Mouse (Mus musculus) hindbrain, embryonic 15.5 days (tissue): ENCODE data around the gene Appl1. TPM values are rescaled to one million over a fixed set of nuclear protein-coding genes. Genes with fewer than 3 reads are reported as not detected.
A peak's percentile ranks its signal among the peaks of the same experiment; 100 is the strongest.

Experiments used
- ATAC-seq: fragments of 200-750 bp; cut with Nextera tagmentation; 2 replicates; pipeline ENCODE4 v1.8.0; 2017; ENCODE audit warnings: low read depth, moderate number of reproducible peaks, moderate TSS enrichment; ENCODE audit not compliant: low FRiP score
- H3K27ac ChIP-seq: fragments of 300-500 bp; sonication (generic); replicated peaks from 2 replicates; pipeline ENCODE4 v1.5.1; 2015; ENCODE audit warnings: mild to moderate bottlenecking, inconsistent platforms
- H3K27me3 ChIP-seq: fragments of 300-500 bp; sonication (generic); 2 replicates; pipeline ENCODE4 v1.6.1; 2015; ENCODE audit warnings: control low read depth, inconsistent platforms
- H3K36me3 ChIP-seq: fragments of 300-500 bp; sonication (generic); 2 replicates; pipeline ENCODE4 v1.6.1; 2015; ENCODE audit warnings: control low read depth, inconsistent platforms
- H3K4me1 ChIP-seq: fragments of 300-500 bp; sonication (generic); replicated peaks from 2 replicates; pipeline ENCODE4 v1.6.1; 2015; ENCODE audit warnings: control low read depth, inconsistent platforms
- H3K4me2 ChIP-seq: fragments of 300-500 bp; sonication (generic); 2 replicates; pipeline ENCODE4 v1.6.1; 2015; ENCODE audit warnings: moderate library complexity, mild to moderate bottlenecking, inconsistent platforms
- H3K4me3 ChIP-seq: fragments of 300-500 bp; sonication (generic); 2 replicates; pipeline ENCODE4 v1.5.1; 2015; ENCODE audit warnings: mild to moderate bottlenecking, inconsistent platforms
- H3K9ac ChIP-seq: fragments of 300-500 bp; sonication (generic); 2 replicates; pipeline ENCODE4 v1.6.1; 2015; ENCODE audit warnings: inconsistent platforms
- H3K9me3 ChIP-seq: fragments of 300-500 bp; sonication (generic); 2 replicates; pipeline ENCODE4 v1.6.1; 2016; ENCODE audit warnings: control low read depth, inconsistent platforms
- WGBS: fragments of 180-500 bp; shearing (Covaris S2); methylation state at CpG from one replicate; pipeline ENCODE4 v1.1.7; 2015; 5-methylcytosine and 5-hydroxymethylcytosine counted together
- polyA plus RNA-seq: library from polyadenylated mRNA; unstranded; fragments of >200 nt; fragmentation: Nextera tagmentation; extraction: Ambion mirVana; gene quantifications from 2 replicates; pipeline ENCODE4 v1.2.1, GENCODE M21; 2015

The Appl1 gene
- polyA plus RNA-seq = 51.5 and 58.6 TPM in 2 replicates

DNA sequence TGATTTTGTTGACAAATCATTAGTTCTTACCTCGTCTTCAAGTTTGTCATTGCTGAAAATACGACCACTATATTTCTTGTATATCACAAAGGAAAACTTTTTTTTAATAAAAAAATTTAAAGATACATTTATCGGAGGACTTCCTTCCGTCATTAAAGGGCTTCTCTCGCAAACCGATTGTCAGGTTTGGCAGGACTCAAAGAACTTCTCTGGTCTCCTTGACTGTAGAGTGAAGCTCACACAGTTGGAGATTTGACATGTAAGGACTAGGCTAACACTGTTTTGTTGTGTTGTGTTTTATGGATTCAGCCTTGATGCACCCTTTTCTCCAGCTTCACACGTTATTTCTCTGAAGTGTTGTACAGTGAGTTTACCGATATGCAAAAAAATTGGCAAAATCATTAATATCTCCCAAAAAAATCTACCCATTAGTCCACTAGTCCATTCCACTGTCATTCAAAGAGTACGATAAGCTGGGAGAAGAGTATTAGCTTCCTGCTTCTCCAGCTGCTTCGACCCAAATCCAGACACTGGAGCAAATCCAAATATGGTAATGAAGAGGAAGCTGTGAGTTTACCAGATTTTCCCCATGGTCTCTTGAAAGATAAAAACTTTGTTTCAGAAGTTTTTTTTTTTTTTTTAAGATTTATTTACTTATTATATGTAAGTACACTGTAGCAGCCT is at the start of gene Appl1:
TSS of gene Appl1 (minus strand) at position 127 of the 684 bp plus-strand sequence.
- H3K27ac ChIP-seq = peak within 1 kb of the TSS; percentile 95
- H3K9ac ChIP-seq = peak within 1 kb of the TSS; percentile 96
- no peaks in the 10 kb centered on the region for H3K36me3 ChIP-seq
- no peaks in the 10 kb centered on the region for H3K9me3 ChIP-seq
- 42% methylated on average over 10 of the region's 10 CpGs for WGBS
- H3K4me3 ChIP-seq = peak within 1 kb of the TSS; percentile 90
- ATAC-seq = no peak
- H3K4me1 ChIP-seq = peaks cover 26% of the 10 kb centered on the region
- H3K27me3 ChIP-seq = no peaks in the 10 kb centered on the region
- H3K4me2 ChIP-seq = peak within 1 kb of the TSS; percentile 73

DNA sequence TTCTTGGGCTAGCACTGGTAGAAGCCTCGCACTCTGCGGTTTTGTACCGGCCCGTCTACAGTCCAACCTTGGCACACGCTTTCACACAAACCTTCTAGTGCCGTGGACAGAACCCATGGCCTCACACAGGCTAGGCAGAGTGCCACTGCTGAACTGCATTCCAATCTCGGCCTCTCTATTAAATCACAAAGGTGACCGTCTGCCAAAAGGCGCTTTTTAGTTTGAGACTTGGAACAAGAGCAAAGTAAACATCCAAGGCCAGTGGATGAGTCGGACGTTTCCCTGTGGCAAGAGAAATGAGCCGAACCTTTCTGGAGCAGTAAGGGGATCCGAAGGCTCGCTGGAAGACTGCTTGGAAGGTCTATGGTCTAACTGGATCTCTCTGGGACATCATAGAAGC is 48.8 kb upstream of the Appl1 start:
- no peaks in the 10 kb centered on the region for H3K27me3 ChIP-seq
- no peaks in the 10 kb centered on the region for H3K4me1 ChIP-seq

DNA sequence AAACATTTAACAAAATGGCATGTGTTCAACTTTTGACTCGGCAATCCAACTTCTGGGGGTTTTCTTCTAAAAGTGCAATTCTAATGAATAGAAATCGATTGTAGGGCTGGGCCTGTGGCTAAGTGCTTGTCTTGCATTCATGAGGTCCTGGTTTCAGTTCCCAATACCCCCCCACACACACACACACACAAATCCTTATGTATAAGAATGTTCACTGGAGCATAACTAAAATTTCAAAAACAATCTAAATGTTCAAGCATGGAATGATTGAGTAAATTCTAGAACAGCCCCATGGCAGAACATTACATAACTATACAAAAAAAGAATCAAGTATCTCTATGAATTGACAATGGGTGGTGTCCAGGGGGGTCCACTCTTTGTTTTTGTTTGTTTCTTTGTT is 46.9 kb upstream of the Appl1 start:
- no peak overlapping the region for H3K4me3 ChIP-seq
- no peak for ATAC-seq
- WGBS = 94% methylated on average over 2 of the region's 2 CpGs

More for the DNA sequence above, 48.8 kb upstream of the Appl1 start:
- Histone ChIP-seq H3K9me3 (no peaks in the 10 kb centered on the region), H3K27ac (no peak overlapping the region), H3K4me3 (no peak overlapping the region), H3K36me3 (no peaks in the 10 kb centered on the region), H3K9ac (no peak overlapping the region), H3K4me2 (no peak overlapping the region)
- no peak for ATAC-seq
- WGBS = 88% methylated on average over 14 of the region's 14 CpGs

DNA sequence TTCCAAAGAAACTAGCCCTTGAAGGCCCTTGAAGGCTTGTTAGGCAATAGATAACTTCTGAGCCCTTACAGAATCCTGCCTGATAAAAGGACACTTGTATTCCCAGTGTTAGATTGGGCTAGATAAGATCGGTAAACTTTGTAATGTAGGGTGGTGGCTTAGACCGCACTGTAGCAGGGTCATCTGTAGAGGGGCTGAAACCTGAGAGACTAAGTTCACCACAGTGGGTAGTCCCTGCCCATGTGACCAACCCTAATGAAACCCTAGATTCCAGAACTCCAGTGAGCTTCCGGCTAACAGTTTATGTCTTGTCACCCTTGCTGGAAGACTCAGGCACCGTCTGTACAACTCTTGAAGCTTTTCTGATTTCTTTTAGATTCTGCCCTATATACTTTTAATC is 42.6 kb upstream of the Appl1 start:
- H3K36me3 ChIP-seq = no peaks in the 10 kb centered on the region
- H3K9me3 ChIP-seq = no peaks in the 10 kb centered on the region
- no peaks in the 10 kb centered on the region for H3K27me3 ChIP-seq
- no peak overlapping the region for H3K4me2 ChIP-seq
- WGBS = 83% methylated on average over 4 of the region's 4 CpGs
- H3K9ac ChIP-seq = no peak overlapping the region
- ATAC-seq = no peak
- H3K4me1 ChIP-seq = no peaks in the 10 kb centered on the region
- no peak overlapping the region for H3K4me3 ChIP-seq
- no peak overlapping the region for H3K27ac ChIP-seq

More for the DNA sequence above, 46.9 kb upstream of the Appl1 start:
- Histone ChIP-seq H3K4me1 (no peaks in the 10 kb centered on the region), H3K27me3 (no peaks in the 10 kb centered on the region), H3K36me3 (no peaks in the 10 kb centered on the region), H3K9me3 (no peaks in the 10 kb centered on the region), H3K9ac (no peak overlapping the region), H3K4me2 (no peak overlapping the region), H3K27ac (no peak overlapping the region)

DNA sequence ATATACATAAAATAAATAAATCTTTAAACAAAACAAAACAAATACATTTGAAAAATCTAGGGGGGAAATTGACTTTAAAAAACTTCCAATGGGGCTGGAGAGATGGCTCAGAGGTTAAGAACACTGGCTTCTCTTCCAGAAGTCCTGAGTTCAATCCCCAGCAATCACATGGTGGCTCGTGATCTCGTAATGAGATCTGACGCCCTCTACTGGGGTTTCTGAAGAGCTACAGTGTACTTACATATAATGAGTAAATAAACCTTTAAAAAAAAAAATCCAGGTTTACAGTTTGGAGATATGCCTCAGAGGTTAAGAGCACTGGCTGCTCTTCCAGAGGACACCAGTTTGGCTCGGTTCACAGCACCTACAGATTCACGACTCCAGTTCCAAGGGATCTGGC is 40.5 kb upstream of the Appl1 start:
- ATAC-seq = no peak
- Histone ChIP-seq H3K9me3 (no peaks in the 10 kb centered on the region), H3K9ac (no peak overlapping the region), H3K4me2 (no peak overlapping the region), H3K4me1 (no peaks in the 10 kb centered on the region), H3K27me3 (no peaks in the 10 kb centered on the region), H3K4me3 (no peak overlapping the region), H3K36me3 (no peaks in the 10 kb centered on the region), H3K27ac (no peak overlapping the region)
- WGBS = 83% methylated on average over 5 of the region's 5 CpGs

DNA sequence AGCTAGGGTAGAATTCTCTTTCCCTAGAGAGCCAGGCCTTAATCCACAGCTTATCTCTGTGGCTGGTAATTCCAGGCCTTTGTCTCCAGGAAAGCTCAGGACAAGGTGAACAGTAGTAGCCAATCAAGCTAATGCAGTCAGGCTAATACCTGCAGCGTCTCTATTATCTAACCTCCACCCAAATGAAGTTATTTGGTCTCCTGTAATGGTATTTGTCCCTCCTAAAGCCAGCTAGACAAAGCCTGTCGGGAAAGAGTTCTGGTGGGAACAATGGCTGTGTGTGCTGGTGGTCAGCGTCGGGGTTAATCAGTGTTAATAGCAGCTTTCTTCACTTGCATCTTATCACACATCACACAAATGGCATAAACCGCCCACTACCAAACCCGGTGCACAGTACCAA is 34.9 kb upstream of the Appl1 start:
- Histone ChIP-seq H3K27ac (no peak overlapping the region), H3K4me1 (no peaks in the 10 kb centered on the region), H3K36me3 (no peaks in the 10 kb centered on the region), H3K9ac (no peak overlapping the region), H3K27me3 (0 out of 2 replicates have a peak, but pooled peaks cover 4% of the 10 kb centered on the region), H3K4me2 (no peak overlapping the region), H3K4me3 (no peak overlapping the region), H3K9me3 (no peaks in the 10 kb centered on the region)
- no peak for ATAC-seq
- WGBS = 28% methylated on average over 6 of the region's 6 CpGs

DNA sequence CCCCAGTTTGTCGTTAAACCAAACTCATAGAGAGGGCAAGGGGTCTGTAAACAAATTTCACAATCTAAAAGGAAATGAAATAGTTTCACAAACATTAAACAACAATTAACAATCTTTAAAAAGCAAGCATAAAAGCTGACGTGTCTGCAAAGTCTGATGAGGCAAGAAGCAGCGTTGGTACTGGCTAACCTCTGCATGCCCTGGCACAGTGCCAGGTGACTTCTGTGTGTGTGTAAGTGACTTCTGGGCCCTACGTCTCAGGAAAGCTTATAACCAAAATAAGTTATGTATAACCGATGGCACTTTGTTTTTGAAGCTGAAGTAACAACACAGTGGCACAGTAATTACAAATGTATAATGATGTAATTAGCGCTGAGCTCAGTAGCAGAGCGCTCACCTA is 33.9 kb upstream of the Appl1 start:
- no peak overlapping the region for H3K4me3 ChIP-seq
- H3K27ac ChIP-seq = no peak overlapping the region
- WGBS = 72% methylated on average over 7 of the region's 7 CpGs
- H3K4me1 ChIP-seq = 0 out of 2 replicates have a peak, but pooled peaks cover 4% of the 10 kb centered on the region
- ATAC-seq = no peak
- no peaks in the 10 kb centered on the region for H3K9me3 ChIP-seq
- 0 out of 2 replicates have a peak, but pooled peaks cover 7% of the 10 kb centered on the region for H3K27me3 ChIP-seq
- H3K36me3 ChIP-seq = no peaks in the 10 kb centered on the region
- H3K4me2 ChIP-seq = no peak overlapping the region
- H3K9ac ChIP-seq = no peak overlapping the region

DNA sequence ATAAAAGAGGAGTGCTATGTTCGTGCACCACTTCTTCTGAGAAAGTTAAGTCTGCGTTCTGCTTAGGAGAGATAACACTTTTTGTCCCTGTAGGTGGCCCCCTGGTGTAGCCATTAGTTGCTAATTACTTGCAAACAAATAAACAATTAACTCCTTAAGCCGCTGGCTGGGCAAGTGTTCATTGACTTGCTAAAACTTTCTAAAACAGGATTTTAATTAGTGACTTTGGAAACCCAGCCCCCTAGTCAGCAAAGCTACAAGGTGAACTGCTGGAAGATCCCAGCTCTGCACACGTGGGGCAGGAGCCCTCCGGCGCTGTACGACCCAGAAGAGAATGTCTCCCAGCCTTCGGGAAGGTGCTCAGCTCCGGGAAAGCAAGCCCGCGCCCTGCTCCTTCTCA is 29.4 kb upstream of the Appl1 start:
- H3K27ac ChIP-seq = no peak overlapping the region
- no peak overlapping the region for H3K4me3 ChIP-seq
- H3K9me3 ChIP-seq = no peaks in the 10 kb centered on the region
- no peaks in the 10 kb centered on the region for H3K36me3 ChIP-seq
- 0 out of 2 replicates have a peak, but pooled peaks cover 7% of the 10 kb centered on the region for H3K27me3 ChIP-seq
- 4% methylated on average over 11 of the region's 11 CpGs for WGBS
- H3K4me2 ChIP-seq = peak overlapping the region; percentile 15; the same call in 1 of the 2 replicates
- H3K9ac ChIP-seq = no peak overlapping the region
- no peak for ATAC-seq
- 0 out of 2 replicates have a peak, but pooled peaks cover 4% of the 10 kb centered on the region for H3K4me1 ChIP-seq

DNA sequence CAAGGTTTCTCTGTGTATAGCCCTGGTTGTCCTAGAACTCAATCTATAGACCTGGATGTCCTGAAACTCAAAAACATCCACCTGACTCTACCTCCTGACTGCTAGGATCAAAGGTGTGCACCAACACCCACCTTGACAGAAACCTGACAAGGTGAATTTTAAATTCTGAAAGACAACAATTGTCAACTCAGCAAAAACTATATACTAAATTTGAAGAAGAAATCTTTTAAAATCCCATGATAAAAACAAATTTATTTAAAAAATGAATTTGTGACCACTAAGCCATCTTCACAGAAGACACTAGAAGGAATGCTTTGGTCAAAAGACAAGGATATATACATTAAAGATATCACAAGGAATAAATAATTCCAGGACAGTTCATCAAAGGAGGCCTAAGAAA is 25.2 kb upstream of the Appl1 start:
- no peaks in the 10 kb centered on the region for H3K9me3 ChIP-seq
- peaks cover 3% of the 10 kb centered on the region; the same call in 1 of the 2 replicates for H3K27me3 ChIP-seq
- H3K4me3 ChIP-seq = no peak overlapping the region
- H3K4me1 ChIP-seq = 0 out of 2 replicates have a peak, but pooled peaks cover 8% of the 10 kb centered on the region
- no peak overlapping the region for H3K4me2 ChIP-seq
- no peaks in the 10 kb centered on the region for H3K36me3 ChIP-seq
- no peak for ATAC-seq
- no peak overlapping the region for H3K9ac ChIP-seq
- no peak overlapping the region for H3K27ac ChIP-seq

DNA sequence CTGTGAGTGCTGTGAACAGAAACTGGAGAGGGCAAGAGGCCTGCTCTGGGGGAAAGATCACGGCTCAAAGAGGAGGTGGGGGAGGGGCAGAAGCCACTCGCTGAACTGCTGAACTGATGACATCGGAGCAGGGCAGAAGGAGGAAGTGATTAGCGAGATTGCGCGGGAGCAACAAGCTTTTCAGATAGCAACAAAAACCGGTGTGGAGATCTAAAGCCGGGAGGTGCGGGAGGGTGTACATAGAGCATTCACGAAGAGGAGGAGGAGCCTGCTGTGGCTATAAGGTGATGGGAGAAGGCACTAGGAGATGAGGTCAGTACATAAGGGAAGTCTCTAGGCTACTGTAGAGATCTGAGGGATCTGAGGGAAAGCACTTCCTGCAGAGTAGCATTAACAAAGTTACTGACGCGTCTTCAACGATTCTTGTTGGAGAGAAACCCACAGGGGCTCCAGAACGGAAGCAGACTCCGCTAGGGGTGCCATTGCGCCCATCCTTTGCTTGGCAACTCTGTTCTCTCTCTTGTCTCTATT is 23.2 kb upstream of the Appl1 start, which contains the start of gene Hesx1:
TSS of gene Hesx1 (plus strand) at position 206 of the 531 bp plus-strand sequence.
- H3K27ac ChIP-seq = no peak within 1 kb of the TSS; the same call in 1 of the 2 replicates
- peak within 1 kb of the TSS; percentile 23 for H3K4me3 ChIP-seq
- H3K9ac ChIP-seq = no peak within 1 kb of the TSS
- no peaks in the 10 kb centered on the region for H3K36me3 ChIP-seq
- no peaks in the 10 kb centered on the region; the same call in 1 of the 2 replicates for H3K27me3 ChIP-seq
- H3K4me1 ChIP-seq = 0 out of 2 replicates have a peak, but pooled peaks cover 4% of the 10 kb centered on the region
- peak within 1 kb of the TSS; percentile 52 for H3K4me2 ChIP-seq
- ATAC-seq = peak; percentile 69; the same call in 1 of the 2 replicates
- no peaks in the 10 kb centered on the region for H3K9me3 ChIP-seq
- WGBS = 6% methylated on average over 16 of the region's 16 CpGs

DNA sequence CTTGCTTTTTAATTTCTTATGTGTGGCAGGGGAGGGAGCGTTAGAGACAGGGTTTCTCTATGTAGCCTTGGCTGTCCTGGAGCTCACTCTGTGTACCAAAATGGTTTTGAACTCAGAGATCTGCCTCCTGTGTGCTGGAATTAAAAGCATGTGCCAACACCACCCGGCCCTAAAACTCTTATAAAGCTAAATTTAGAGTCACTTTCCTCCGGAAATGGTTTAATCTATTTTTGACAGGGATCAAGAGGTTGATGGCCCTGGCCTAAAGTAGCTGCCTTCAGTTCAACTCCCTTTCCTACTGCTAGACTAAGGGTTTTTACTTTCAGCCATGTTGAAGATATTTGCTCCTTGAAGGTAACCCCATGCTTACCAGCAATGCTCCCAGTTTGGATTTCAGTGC is 22.4 kb upstream of the Appl1 start:
- 0 out of 2 replicates have a peak, but pooled peaks cover 4% of the 10 kb centered on the region for H3K4me1 ChIP-seq
- H3K9me3 ChIP-seq = no peaks in the 10 kb centered on the region
- no peak overlapping the region for H3K4me2 ChIP-seq
- WGBS = 89% methylated on average over 3 of the region's 3 CpGs
- ATAC-seq = no peak
- no peaks in the 10 kb centered on the region for H3K36me3 ChIP-seq
- H3K27ac ChIP-seq = no peak overlapping the region
- H3K4me3 ChIP-seq = no peak overlapping the region
- H3K9ac ChIP-seq = no peak overlapping the region
- no peaks in the 10 kb centered on the region; the same call in 1 of the 2 replicates for H3K27me3 ChIP-seq

DNA sequence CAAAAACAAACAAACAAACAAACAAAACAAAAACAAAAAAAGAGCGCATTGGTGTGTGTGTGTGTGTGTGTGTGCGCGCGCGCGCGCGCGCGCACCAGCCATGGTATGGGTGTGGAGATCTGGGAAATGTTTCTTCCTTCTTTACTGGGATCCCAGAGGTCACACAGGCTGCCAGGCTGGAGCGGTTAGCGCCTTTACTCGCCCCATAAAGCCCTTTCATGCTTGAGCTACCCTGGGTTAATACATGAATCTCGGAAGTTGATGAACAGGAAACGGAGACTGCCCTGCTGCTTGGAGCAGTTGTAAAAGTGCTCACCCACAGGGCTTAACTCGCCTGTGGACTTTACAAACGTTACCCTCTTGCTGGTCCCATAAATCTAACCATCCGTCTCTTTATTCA is 20.6 kb upstream of the Appl1 start:
- Histone ChIP-seq H3K4me2 (no peak overlapping the region), H3K9me3 (no peaks in the 10 kb centered on the region), H3K27ac (no peak overlapping the region), H3K27me3 (no peaks in the 10 kb centered on the region; the same call in 1 of the 2 replicates), H3K9ac (no peak overlapping the region), H3K36me3 (no peaks in the 10 kb centered on the region), H3K4me1 (0 out of 2 replicates have a peak, but pooled peaks cover 4% of the 10 kb centered on the region), H3K4me3 (no peak overlapping the region)
- no peak for ATAC-seq
- 66% methylated on average over 18 of the region's 18 CpGs for WGBS
